Mouse (Mus musculus) frontal cortex, postnatal 14 days (tissue): ENCODE measurements around the gene Fgfr2.
"Not testable (repeated sequence)": the region's sequence is repeated elsewhere in the genome, so short reads cannot be mapped to it uniquely, and the experiment has no call there.

Experiments
- DNase-seq, 2 experiments: peaks; one replicate each; pipeline ENCODE4 v3.0.0; 2022; ENCODE audit warnings: low spot score in 2 of 2

The Fgfr2 gene

DNA sequence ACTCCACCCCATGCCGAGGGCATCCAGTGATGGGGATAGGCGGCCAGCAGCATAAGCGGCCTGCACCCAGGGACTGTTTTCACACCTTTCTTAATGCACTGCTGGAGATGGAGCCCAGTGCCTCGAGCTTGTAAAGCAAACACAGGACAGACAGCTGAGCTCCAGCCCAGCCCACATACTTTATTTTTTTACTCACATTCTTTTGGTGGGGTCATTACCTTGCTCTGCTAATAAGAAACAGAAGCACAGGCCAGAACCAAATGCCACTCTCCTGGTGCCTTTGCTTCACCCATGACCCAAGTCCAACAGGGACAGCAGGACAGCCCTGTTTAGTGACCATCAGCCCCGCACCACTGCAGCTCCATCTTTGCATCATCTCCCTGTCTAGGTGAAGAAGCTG, 2961.6 kb downstream of the Fgfr2 start:
- no peak for DNase-seq

DNA sequence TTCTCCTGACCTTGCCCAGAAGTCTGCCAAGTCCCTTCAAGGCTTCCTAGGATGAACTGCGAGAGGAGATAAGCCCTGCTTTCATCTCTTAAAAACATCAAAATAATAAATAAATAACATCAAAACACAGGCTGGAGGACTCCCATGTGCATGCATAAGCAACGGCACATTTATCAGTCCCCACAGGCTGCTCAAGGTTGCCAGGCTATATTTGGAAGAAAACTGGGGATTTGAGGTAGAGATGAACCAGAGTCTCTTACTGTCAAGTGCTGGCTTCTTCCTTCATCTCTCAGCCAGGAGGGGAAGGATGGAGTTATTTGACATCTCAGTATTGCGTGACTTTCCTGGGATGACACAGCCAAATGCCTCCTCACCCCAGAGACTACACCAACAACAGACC, 2964.3 kb downstream of the Fgfr2 start:
- DNase-seq = no peak

DNA sequence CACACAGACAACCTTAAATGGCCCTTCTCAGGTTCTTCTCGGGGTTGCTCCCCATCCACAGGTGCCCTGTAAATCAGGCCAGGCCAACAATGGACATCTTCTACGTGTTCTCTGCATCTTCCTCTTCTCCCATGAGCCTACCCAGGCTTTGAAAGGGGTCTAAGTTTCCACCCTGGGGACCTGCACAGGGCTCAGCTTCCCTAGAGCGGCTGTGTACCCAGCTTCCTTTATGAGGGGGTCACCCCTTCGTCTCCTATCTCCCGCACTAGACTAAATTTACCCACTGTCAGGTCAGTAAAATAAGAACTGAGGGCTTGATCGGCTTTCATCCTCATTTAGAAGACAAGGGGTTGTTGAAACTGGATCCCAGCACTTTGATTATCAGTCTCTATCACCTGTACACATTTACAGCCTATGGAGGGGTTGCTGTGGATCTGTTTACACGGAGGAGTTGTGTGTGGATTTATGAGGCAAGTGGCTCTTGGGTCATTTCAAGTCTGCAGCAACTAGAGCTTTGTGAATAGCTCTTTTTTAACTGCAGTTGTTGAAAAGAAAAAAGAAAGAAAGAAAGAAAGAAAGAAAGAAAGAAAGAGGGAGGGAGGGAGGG, 2969.7 kb downstream of the Fgfr2 start:
- no peak for DNase-seq

DNA sequence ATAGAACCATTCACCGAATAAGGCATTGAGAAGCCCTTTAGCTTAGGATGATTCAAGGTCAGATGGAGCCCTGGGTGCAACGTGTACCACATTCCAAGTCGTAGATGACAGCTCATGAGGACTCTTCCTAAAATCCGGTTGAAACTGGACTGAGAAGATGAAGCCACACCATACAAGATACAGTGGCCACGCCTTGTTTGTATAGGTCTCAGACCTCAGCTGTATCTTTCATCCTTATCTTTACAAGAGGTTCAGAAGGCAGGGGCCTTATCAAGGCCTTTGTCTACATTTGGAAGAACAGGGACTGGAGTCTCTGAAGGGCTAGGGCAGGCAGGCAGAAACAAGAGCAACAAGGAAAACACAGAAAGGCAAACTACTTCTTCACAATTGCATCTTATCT, 2974.2 kb downstream of the Fgfr2 start:
- DNase-seq = no peak

DNA sequence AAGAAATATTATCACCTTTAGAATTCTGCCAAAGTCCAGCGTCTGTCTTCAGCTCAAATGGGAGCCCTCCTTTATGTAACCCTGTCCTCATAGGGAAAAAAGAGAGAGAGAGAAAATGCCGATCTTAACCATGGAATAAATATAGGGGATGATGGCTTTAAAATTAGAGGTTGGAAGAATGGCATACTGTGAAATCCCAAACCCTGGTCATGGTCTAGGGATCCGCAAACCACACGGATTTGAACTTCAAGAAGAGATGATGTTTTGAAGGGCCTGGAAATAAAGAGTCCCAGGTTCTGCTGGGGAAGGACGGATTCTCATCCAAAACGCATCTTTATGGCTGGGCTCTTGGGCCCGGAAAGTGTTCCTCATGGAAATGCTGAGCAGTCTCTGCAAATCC, 2975.9 kb downstream of the Fgfr2 start:
- no peak for DNase-seq

DNA sequence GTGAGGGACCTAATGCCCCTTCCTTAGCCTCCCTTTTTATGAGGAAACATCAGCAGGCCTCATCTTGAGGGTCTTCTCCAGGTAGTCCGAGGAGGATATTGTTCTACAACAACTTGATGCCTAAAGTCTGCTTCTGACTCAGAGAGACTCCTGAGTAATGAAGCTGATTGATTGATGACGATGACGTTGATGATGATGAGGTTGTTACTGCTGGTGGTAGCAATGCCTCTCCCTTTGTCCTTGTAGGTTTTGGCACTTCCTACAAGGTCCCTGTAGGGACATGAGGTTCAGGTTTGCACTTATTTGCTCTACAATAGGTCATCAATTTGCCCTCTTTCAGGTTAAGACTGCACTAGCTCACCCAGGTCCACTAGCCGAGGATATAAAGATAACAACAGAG, 2977.9 kb downstream of the Fgfr2 start:
- no peak for DNase-seq

DNA sequence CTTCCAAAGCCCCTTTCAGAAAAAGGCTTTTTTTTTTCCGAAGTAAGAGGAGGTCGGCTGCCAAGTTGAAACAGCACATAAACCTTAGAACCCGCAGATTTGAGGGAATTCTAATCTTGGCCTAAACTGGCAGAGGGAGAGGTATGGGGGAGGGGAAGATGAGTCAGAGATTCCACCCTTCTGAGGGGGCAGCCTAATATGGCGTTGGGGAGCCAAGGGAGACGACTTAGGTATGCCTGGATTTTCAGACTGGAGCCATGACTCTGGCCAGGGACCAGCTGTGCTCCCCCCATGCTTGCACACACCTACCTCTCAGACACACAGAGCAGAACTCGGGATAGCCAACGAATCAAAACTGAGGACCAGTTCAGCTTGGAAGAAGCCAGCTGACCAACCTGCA, 2979.8 kb downstream of the Fgfr2 start:
- DNase-seq = no peak

DNA sequence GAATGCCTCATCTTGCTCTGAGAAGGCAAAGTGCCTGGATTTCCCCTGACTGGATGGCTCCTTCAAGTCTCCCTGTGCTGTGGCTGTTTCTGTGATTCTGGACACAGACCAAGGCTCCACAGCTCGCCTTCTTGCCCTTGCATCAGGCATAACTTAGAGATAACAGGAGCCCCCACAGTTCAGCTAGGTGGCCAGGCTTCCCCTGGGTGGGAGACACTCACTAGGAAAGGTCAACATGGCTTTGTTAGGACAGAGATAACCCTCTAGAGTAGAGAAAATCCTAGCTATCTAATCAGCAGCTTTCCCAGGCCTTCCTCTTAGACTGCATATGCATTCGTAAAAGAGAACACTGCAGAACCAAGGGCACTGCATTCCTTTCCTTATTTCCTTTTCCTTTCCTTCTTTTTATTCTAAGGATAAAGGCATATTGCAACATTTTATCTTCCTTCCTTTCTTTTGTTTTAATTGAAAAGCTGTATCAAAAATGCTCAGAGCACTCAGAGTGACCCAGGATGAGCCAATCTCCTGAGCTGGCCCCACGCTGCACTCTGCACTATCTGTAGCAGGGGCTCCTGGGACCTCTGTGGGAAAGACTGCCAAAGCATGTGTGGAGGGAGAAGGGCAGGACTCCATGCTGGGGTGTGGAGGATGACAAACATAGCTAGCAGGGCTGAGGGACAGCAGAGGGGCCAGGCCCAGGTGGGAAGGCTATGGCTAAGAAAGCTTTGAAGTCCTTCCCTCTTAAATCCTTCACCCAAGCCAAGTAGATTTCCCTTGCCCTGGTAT, 2981.9 kb downstream of the Fgfr2 start:
- no peak for DNase-seq

DNA sequence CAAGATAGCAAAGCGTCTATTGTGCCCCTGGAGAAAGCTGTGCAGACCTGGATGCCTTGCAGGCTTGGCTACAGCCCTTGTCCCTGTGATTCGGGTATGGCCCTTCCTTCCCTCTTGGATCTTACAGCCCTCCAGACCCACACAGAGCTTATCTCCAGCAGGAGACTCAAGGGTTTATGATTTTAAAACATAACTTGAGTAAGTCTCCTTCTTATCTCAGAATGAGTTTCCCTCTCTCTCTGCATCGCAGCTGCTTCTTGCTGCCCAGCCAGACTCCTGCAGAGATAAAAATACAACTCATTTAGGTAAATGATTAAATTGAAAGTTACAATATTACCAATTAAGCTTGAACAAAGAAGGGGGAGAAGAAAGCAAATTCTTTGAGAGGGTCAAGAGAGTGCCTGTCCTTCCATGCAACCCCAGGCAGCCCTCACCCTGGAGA, 2988.2 kb downstream of the Fgfr2 start:
- no peak for DNase-seq

- DNase-seq = not testable (repeated sequence)
Observed at GRCm38 (mm10) chr7:130134428-130134827, 2988.7 kb downstream of the Fgfr2 start.

GRCm38 (mm10) chr7:130130226-130130625, 2992.9 kb downstream of the Fgfr2 start:
- DNase-seq = no peak

DNA sequence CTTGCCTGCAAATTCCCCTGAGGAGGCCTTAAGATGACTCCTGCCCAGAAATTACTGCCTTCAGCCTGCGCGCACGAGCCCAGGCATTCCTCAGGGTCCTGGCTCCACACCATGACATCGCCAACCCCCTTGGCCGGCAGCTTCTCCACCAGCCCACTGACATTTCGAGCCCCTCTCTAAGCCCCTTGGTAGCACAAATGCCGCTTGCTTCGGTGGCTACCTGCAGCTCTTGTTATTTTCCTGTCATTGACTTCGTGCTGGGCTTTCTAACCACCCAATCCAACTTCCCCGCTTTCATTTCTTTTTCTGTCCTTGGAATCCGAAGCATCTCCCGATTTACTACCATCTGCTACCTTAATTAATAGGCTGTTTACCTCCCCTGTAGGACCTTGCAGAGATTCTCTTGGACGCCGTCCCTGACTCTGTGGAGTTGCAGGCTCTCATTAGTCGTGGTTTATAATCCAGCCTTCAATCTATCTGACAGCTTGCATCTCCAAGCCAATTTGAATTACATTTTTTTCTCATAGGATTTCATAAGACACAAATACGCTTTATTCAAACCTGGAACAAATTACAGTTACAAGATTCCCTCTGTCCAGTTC, 2993.7 kb downstream of the Fgfr2 start:
- no peak for DNase-seq

GRCm38 (mm10) chr7:130121507-130121906, 3001.6 kb downstream of the Fgfr2 start:
- DNase-seq = no peak

GRCm38 (mm10) chr7:130119466-130119865, 3003.7 kb downstream of the Fgfr2 start:
- DNase-seq = no peak

GRCm38 (mm10) chr7:130118726-130119125, 3004.4 kb downstream of the Fgfr2 start:
- no peak for DNase-seq

DNA sequence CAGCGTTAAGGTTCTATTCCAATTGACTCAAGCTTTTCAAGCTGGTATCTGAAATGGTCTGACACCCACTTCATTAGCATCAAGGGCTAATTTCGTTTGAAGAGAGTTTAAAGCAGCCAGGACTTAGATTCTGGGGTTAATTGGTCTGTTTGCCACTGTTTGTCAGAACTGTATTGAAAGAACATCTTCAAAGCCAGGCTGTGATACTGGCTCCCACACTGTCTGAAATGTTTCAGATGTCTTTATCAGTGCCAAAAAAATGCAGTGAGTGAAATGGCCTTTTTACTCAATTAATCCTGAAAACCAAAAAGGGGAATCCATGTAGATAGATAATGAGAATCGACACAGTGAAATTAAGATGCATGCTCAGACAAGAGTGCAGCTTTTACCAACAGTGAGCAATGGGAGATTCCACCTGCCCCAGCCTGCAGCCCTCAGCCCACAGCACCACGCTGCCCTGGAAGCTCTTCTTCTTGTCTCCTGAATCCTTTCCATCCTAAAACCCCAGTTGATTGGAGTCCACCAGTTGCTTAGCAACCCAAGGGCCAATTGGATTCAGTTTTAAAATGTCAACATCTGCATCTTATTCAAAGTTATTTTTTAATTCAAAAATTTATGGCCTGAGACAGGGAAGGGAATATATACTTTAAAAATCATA, 3005.6 kb downstream of the Fgfr2 start:
- no peak for DNase-seq

DNA sequence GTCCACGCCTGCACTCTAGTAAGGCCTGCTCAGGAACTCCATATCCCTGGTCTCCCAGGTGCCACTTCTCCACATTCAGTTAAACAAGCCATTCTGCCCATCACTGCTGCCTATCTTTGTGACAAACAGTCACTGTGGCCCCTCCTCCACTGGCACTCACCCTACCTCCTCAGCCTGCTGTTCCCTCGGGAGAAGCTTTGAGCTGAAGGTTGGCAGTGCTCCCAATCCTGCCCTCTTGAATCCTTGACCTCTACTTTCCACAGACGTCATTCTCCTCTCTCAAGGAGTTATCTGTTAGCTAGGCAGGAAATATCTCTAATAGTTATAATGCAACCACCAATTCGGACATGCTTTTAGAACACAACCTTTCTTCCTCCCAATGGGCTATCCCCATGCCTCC, 3008.7 kb downstream of the Fgfr2 start:
- DNase-seq = no peak
